Comparison of ENCODE assay signal across 13 mouse cellular contexts in genomic region chr11:98900529-98901125, GRCm38 (mm10). TPM values are rescaled to one million over a fixed set of nuclear protein-coding genes. Genes with fewer than 3 reads are reported as not detected.
DNase-seq lines count a peak whose midpoint lies in the region; ATAC-seq lines count a peak whose summit lies in the region.
"Had no signal": no experiment of that assay in that cellular context is flagged by ENCODE, and none has a peak within 500 bp of the region (broad histone marks: within the 10 kb centered on the region; RNA-seq: fewer than 3 reads in every experiment).

No protein-coding gene starts in this region.

- peak; percentile 64 for ATAC-seq in common myeloid progenitor, adult 5-6 weeks (replicated peaks; ENCODE audit: low read depth, poor library complexity, severe bottlenecking)
- ATAC-seq in megakaryocyte progenitor cell, adult 5-6 weeks (replicated peaks; ENCODE audit: poor library complexity), result peak; percentile 44
- no peak for ATAC-seq in forebrain, embryonic 11.5 days (replicated peaks; ENCODE audit: low FRiP score)

- no peaks in the 10 kb centered on the region for H3K9me3 ChIP-seq in heart, embryonic 10.5 days
- H3K9me3 ChIP-seq in forebrain, embryonic 11.5 days (ENCODE audit: control insufficient read depth, low read length), result no peaks in the 10 kb centered on the region
- H3K9me3 ChIP-seq: forebrain, embryonic 12.5 days; midbrain, embryonic 12.5 days had no signal

- H3K4me1 ChIP-seq in heart, embryonic 10.5 days, result peaks cover 47% of the 10 kb centered on the region
- H3K4me1 ChIP-seq in forebrain, embryonic 11.5 days (replicated peaks; ENCODE audit: control insufficient read depth, insufficient read depth, low read length), result peaks cover 16% of the 10 kb centered on the region

- no peak overlapping the region for H3K4me2 ChIP-seq in forebrain, embryonic 11.5 days (ENCODE audit: low read depth, low read length, severe bottlenecking)
- H3K4me2 ChIP-seq: forebrain, embryonic 12.5 days; midbrain, embryonic 12.5 days had no signal

- no peak overlapping the region for H3K9ac ChIP-seq in forebrain, embryonic 11.5 days (ENCODE audit: low read length)
- H3K9ac ChIP-seq: forebrain, embryonic 12.5 days; midbrain, embryonic 12.5 days had no signal

- peaks cover 73% of the 10 kb centered on the region for H3K36me3 ChIP-seq in heart, embryonic 10.5 days
- H3K36me3 ChIP-seq in forebrain, embryonic 11.5 days (ENCODE audit: control insufficient read depth, insufficient read depth, low read length), result peaks cover 10% of the 10 kb centered on the region

- H3K27ac ChIP-seq in heart, embryonic 10.5 days, result peak overlapping the region; percentile 37
- no peak overlapping the region for H3K27ac ChIP-seq in forebrain, embryonic 11.5 days (ENCODE audit: low read depth, low read length)
- H3K27ac ChIP-seq: forebrain, embryonic 12.5 days; midbrain, embryonic 12.5 days had no signal

- no peak for DNase-seq in heart, embryonic 10.5 days (ENCODE audit: low spot score)
- DNase-seq in heart, postnatal 4 days, result no peak
- DNase-seq in CD4-positive helper T cell, adult 2 months (ENCODE audit: low read depth, low spot score), result peak; percentile 57
- DNase-seq in right cerebral cortex, postnatal 4 days, result no peak
- no peak for DNase-seq in adrenal gland, postnatal 10 days
- DNase-seq in forebrain, embryonic 11.5 days (ENCODE audit: low spot score), result no peak
- DNase-seq: kidney, adult 18-20 months; lung, adult 18-20 months; right cerebral cortex, postnatal 25 days had no signal

- H3K4me3 ChIP-seq in heart, embryonic 10.5 days, result no peak overlapping the region
- no peak overlapping the region for H3K4me3 ChIP-seq in forebrain, embryonic 11.5 days (ENCODE audit: low read depth, low read length)
- H3K4me3 ChIP-seq: forebrain, embryonic 12.5 days; midbrain, embryonic 12.5 days had no signal

- WGBS in heart, embryonic 10.5 days, result 73% methylated on average over 12 of the region's 12 CpGs
- 89% methylated on average over 12 of the region's 12 CpGs for WGBS in forebrain, embryonic 11.5 days

- no peaks in the 10 kb centered on the region for H3K27me3 ChIP-seq in heart, embryonic 10.5 days (ENCODE audit: insufficient read depth, poor library complexity, severe bottlenecking)
- no peaks in the 10 kb centered on the region for H3K27me3 ChIP-seq in forebrain, embryonic 11.5 days (ENCODE audit: control insufficient read depth, insufficient read depth, low read length)
- H3K27me3 ChIP-seq: forebrain, embryonic 12.5 days; midbrain, embryonic 12.5 days had no signal

RNA-seq across cellular contexts. Expression of gene Cdc6, which starts 7.0 kb away (rescaled TPM):
- 39.3 and 47.7 TPM in 2 replicates for polyA plus RNA-seq in heart, embryonic 10.5 days (2016; fragmentation: Nextera tagmentation; extraction: Ambion mirVana)
- total RNA-seq in heart, postnatal 4 days (2021), result 10 to 100 TPM in 1 of 2 experiments, 1 to 10 TPM in 1; 9.8 to 10.2 TPM
- total RNA-seq in common myeloid progenitor, adult 5-6 weeks (2017), result 41.1 and 47.2 TPM in 2 replicates
- 42.6 and 56.1 TPM in 2 replicates for total RNA-seq in megakaryocyte progenitor cell, adult 5-6 weeks (2015)
- total RNA-seq in megakaryocyte progenitor cell, adult 5-6 weeks (2017), result 40.7 and 44.1 TPM in 2 replicates
- total RNA-seq in adrenal gland, postnatal 10 days (2021), result 1 to 10 TPM; 3.8 to 6.5 TPM
- polyA plus RNA-seq in forebrain, embryonic 11.5 days (2014; fragmentation: Nextera tagmentation; extraction: Ambion mirVana), result 52.8 and 54.7 TPM in 2 replicates

RNA-seq across cellular contexts. Expression of gene Rara, which starts 27.0 kb away (rescaled TPM):
- polyA plus RNA-seq in heart, embryonic 10.5 days (2016; fragmentation: Nextera tagmentation; extraction: Ambion mirVana), result 30.4 and 36.9 TPM in 2 replicates
- total RNA-seq in heart, postnatal 4 days (2021), result 10 to 100 TPM; 34.6 to 38.1 TPM
- total RNA-seq in common myeloid progenitor, adult 5-6 weeks (2017), result 1.2 and 5.6 TPM in 2 replicates
- 4.4 and 5.9 TPM in 2 replicates for total RNA-seq in megakaryocyte progenitor cell, adult 5-6 weeks (2015)
- 1.6 and 2.2 TPM in 2 replicates for total RNA-seq in megakaryocyte progenitor cell, adult 5-6 weeks (2017)
- 10 to 100 TPM; 26.2 to 34.7 TPM for total RNA-seq in adrenal gland, postnatal 10 days (2021)
- polyA plus RNA-seq in forebrain, embryonic 11.5 days (2014; fragmentation: Nextera tagmentation; extraction: Ambion mirVana), result 23.3 and 25.2 TPM in 2 replicates

RNA-seq across cellular contexts. Expression of gene Wipf2, which starts 37.2 kb away (rescaled TPM):
- polyA plus RNA-seq in heart, embryonic 10.5 days (2016; fragmentation: Nextera tagmentation; extraction: Ambion mirVana), result 2.8 and 4.1 TPM in 2 replicates
- 10 to 100 TPM; 12.6 to 14.1 TPM for total RNA-seq in heart, postnatal 4 days (2021)
- 4.6 and 6.4 TPM in 2 replicates for total RNA-seq in common myeloid progenitor, adult 5-6 weeks (2017)
- total RNA-seq in megakaryocyte progenitor cell, adult 5-6 weeks (2015), result 15.0 and 17.1 TPM in 2 replicates
- total RNA-seq in megakaryocyte progenitor cell, adult 5-6 weeks (2017), result 3.0 and 3.6 TPM in 2 replicates
- 10 to 100 TPM; 13.3 to 15.4 TPM for total RNA-seq in adrenal gland, postnatal 10 days (2021)
- polyA plus RNA-seq in forebrain, embryonic 11.5 days (2014; fragmentation: Nextera tagmentation; extraction: Ambion mirVana), result 5.5 and 6.3 TPM in 2 replicates
